ENCODE assay signal across 9 mouse cellular contexts in the genomic region with DNA sequence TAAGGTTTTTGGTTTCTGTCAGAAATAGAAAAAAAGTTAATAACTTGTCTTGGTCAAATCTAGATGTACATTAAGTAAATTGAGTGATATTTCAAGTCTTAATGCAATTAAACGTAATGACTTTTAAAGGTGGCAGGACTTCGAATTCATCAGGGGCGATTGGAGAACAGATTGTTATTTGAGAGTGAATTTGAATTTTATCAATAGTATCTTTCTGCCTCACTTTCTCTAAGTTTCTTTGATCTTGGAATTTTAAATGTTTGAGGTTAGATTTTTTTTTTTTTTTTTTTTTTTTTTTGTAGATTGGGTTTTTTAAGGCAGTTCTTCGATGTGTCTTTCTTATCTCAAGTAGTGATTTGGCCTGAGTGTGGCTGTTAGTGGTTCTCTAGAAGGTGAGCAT. TPM values are rescaled to one million over a fixed set of nuclear protein-coding genes. Genes with fewer than 3 reads are reported as not detected.
DNase-seq lines count a peak whose midpoint lies in the region; ATAC-seq lines count a peak whose summit lies in the region.
"Had no signal": no experiment of that assay in that cellular context is flagged by ENCODE, and none has a peak within 500 bp of the region (broad histone marks: within the 10 kb centered on the region; RNA-seq: fewer than 3 reads in every experiment).

No protein-coding gene starts in this region.

- WGBS in heart, embryonic 14.5 days = 45% methylated on average over 4 of the region's 4 CpGs
- 76% methylated on average over 4 of the region's 4 CpGs for WGBS in embryonic facial prominence, embryonic 11.5 days
- 68% methylated on average over 4 of the region's 4 CpGs for WGBS in midbrain, embryonic 13.5 days

- H3K27ac ChIP-seq in heart, embryonic 14.5 days (replicated peaks in 1 of 2; ENCODE audit: control insufficient read depth in 1 of 2, insufficient read depth in 1 of 2, low read depth in 2 of 2, low read length in 2 of 2) = no peak overlapping the region
- no peak overlapping the region for H3K27ac ChIP-seq in embryonic facial prominence, embryonic 11.5 days (replicated peaks; ENCODE audit: low read depth, low read length)
- no peak overlapping the region for H3K27ac ChIP-seq in midbrain, embryonic 13.5 days

- peaks cover 48% of the 10 kb centered on the region for H3K36me3 ChIP-seq in heart, embryonic 14.5 days (ENCODE audit: control insufficient read depth, insufficient read depth, low read length)
- H3K36me3 ChIP-seq in embryonic facial prominence, embryonic 11.5 days (replicated peaks; ENCODE audit: control insufficient read depth, insufficient read depth, low read depth, low read length) = peaks cover 15% of the 10 kb centered on the region
- peaks cover 35% of the 10 kb centered on the region for H3K36me3 ChIP-seq in midbrain, embryonic 13.5 days

- no peaks in the 10 kb centered on the region for H3K27me3 ChIP-seq in heart, embryonic 14.5 days (ENCODE audit: control insufficient read depth, insufficient read depth, low read length)
- H3K27me3 ChIP-seq in embryonic facial prominence, embryonic 11.5 days (ENCODE audit: control insufficient read depth, insufficient read depth, low read length) = no peaks in the 10 kb centered on the region
- no peaks in the 10 kb centered on the region for H3K27me3 ChIP-seq in midbrain, embryonic 13.5 days

- ATAC-seq in heart, embryonic 14.5 days (ENCODE audit: insufficient number of reproducible peaks, insufficient read depth, low FRiP score, low read depth) = no peak
- no peak for ATAC-seq in embryonic facial prominence, embryonic 11.5 days (replicated peaks; ENCODE audit: insufficient number of reproducible peaks, low FRiP score, low TSS enrichment, low read depth)
- ATAC-seq in midbrain, embryonic 13.5 days = no peak

- peak overlapping the region; percentile 44; the same call in 1 of the 2 replicates for H3K9ac ChIP-seq in heart, embryonic 14.5 days (ENCODE audit: low read length)
- H3K9ac ChIP-seq in embryonic facial prominence, embryonic 11.5 days (replicated peaks; ENCODE audit: low read length) = no peak overlapping the region
- H3K9ac ChIP-seq in midbrain, embryonic 13.5 days (replicated peaks) = no peak overlapping the region

- peak overlapping the region in 1 of 2 experiments; percentile 99; a peak in 2 of 4 replicates for H3K4me3 ChIP-seq in heart, embryonic 14.5 days (ENCODE audit: control insufficient read depth in 1 of 2, insufficient read depth in 1 of 2, low read depth in 1 of 2, low read length in 2 of 2)
- H3K4me3 ChIP-seq in embryonic facial prominence, embryonic 11.5 days (ENCODE audit: low read depth, low read length) = peak overlapping the region; percentile 99
- H3K4me3 ChIP-seq in midbrain, embryonic 13.5 days (replicated peaks) = peak overlapping the region; percentile 81

- no peak for DNase-seq in heart, adult 18-20 months
- DNase-seq in embryonic facial prominence, embryonic 11.5 days (ENCODE audit: low spot score) = no peak
- DNase-seq in induced T-regulatory cell, adult 2 months (ENCODE audit: low read depth) = peak; percentile 49
- no peak for DNase-seq in cerebellum, postnatal 4 days (ENCODE audit: low spot score in 2 of 2)
- no peak for DNase-seq in kidney, postnatal 14 days
- DNase-seq in left cerebral cortex, adult 11 months (ENCODE audit: low spot score) = no peak
- DNase-seq: lung, postnatal 14 days had no signal

- H3K4me1 ChIP-seq in heart, embryonic 14.5 days (ENCODE audit: control insufficient read depth in 2 of 2, insufficient read depth in 2 of 2, low read length in 2 of 2) = peaks cover 2 to 25% of the 10 kb centered on the region in 2 experiments; a peak in 3 of 4 replicates
- H3K4me1 ChIP-seq in embryonic facial prominence, embryonic 11.5 days (ENCODE audit: control insufficient read depth, insufficient read depth, low read length) = no peaks in the 10 kb centered on the region; the same call in 1 of the 2 replicates
- H3K4me1 ChIP-seq in midbrain, embryonic 13.5 days (replicated peaks) = peaks cover 42% of the 10 kb centered on the region

- H3K9me3 ChIP-seq in heart, embryonic 14.5 days (ENCODE audit: control insufficient read depth, low read length) = no peaks in the 10 kb centered on the region
- H3K9me3 ChIP-seq in embryonic facial prominence, embryonic 11.5 days (replicated peaks; ENCODE audit: control insufficient read depth, low read length) = no peaks in the 10 kb centered on the region
- H3K9me3 ChIP-seq in midbrain, embryonic 13.5 days = no peaks in the 10 kb centered on the region

- H3K4me2 ChIP-seq in heart, embryonic 14.5 days (ENCODE audit: low read length) = peak overlapping the region; percentile 75
- peak overlapping the region; percentile 64; the same call in 1 of the 2 replicates for H3K4me2 ChIP-seq in embryonic facial prominence, embryonic 11.5 days (ENCODE audit: low read depth, low read length)
- H3K4me2 ChIP-seq in midbrain, embryonic 13.5 days (replicated peaks) = peak overlapping the region; percentile 97

RNA-seq across cellular contexts. Expression of a gene that starts 2.0 kb away (rescaled TPM):
- 12.9 and 14.9 TPM in 2 replicates for polyA plus RNA-seq in heart, embryonic 14.5 days (2014; fragmentation: Nextera tagmentation; extraction: Ambion mirVana)
- total RNA-seq in heart, adult 18-20 months (2021) = 10 to 100 TPM; 89.2 to 90.7 TPM
- 14.0 and 15.4 TPM in 2 replicates for polyA plus RNA-seq in embryonic facial prominence, embryonic 11.5 days (2014; fragmentation: Nextera tagmentation; extraction: Ambion mirVana)
- polyA plus RNA-seq in midbrain, embryonic 13.5 days (2015; fragmentation: Nextera tagmentation; extraction: Ambion mirVana) = 27.5 and 28.1 TPM in 2 replicates

RNA-seq across cellular contexts. Expression of a gene that starts 45.0 kb away (rescaled TPM):
- not detected in 2 replicates for polyA plus RNA-seq in heart, embryonic 14.5 days (2014; fragmentation: Nextera tagmentation; extraction: Ambion mirVana)
- 1 to 10 TPM in 1 of 2 experiments, under 1 TPM in 1; 0.37 to 2.8 TPM for total RNA-seq in heart, adult 18-20 months (2021)
- polyA plus RNA-seq in embryonic facial prominence, embryonic 11.5 days (2014; fragmentation: Nextera tagmentation; extraction: Ambion mirVana) = 0.13 and 0.31 TPM in 2 replicates
- polyA plus RNA-seq in midbrain, embryonic 13.5 days (2015; fragmentation: Nextera tagmentation; extraction: Ambion mirVana) = not detected in 2 replicates
